8 mouse cellular contexts compared by ENCODE assay signal in genomic region chr14:79515100-79515499, GRCm38 (mm10). TPM values are rescaled to one million over a fixed set of nuclear protein-coding genes. Genes with fewer than 3 reads are reported as not detected.
A peak's percentile ranks its signal among the peaks of the same experiment; 100 is the strongest.
DNase-seq lines count a peak whose midpoint lies in the region; ATAC-seq and TF ChIP-seq lines count a peak whose summit lies in the region.
"Had no signal": no experiment of that assay in that cellular context is flagged by ENCODE, and none has a peak within 500 bp of the region (broad histone marks: within the 10 kb centered on the region; RNA-seq: fewer than 3 reads in every experiment).

No protein-coding gene starts in this region.

- H3K9ac ChIP-seq in limb, embryonic 13.5 days, result no peak overlapping the region
- no peak overlapping the region for H3K9ac ChIP-seq in forebrain, embryonic 12.5 days

- no peak for TF ChIP-seq POLR2A in bone marrow macrophage, adult 2 months (IDR thresholded peaks at IDR 0.05; ENCODE audit: borderline replicate concordance, low read depth, low read length)

- H3K4me2 ChIP-seq in limb, embryonic 13.5 days (replicated peaks), result 0 out of 2 replicates have a peak overlapping the region, but pooled peaks have one; percentile 5
- H3K4me2 ChIP-seq in forebrain, embryonic 12.5 days, result no peak overlapping the region

- H3K27ac ChIP-seq in limb, embryonic 13.5 days, result no peak overlapping the region
- no peak overlapping the region for H3K27ac ChIP-seq in limb, embryonic 10.5 days
- peak overlapping the region; percentile 91 for H3K27ac ChIP-seq in bone marrow macrophage, adult 2 months (ENCODE audit: insufficient read depth, low read depth, low read length)
- H3K27ac ChIP-seq in forebrain, embryonic 12.5 days, result no peak overlapping the region

- no peak for TF ChIP-seq CTCF in bone marrow macrophage, adult 2 months (IDR thresholded peaks at IDR 0.05; ENCODE audit: low read depth, low read length)

- no peak for DNase-seq in limb, embryonic 10.5 days (ENCODE audit: low spot score)
- DNase-seq in layer of hippocampus, postnatal 25 days (ENCODE audit: extremely low spot score in 1 of 2, low spot score in 1 of 2), result no peak
- DNase-seq: layer of hippocampus, adult 9-11 months had no signal

- no peaks in the 10 kb centered on the region for H3K9me3 ChIP-seq in limb, embryonic 13.5 days
- no peaks in the 10 kb centered on the region for H3K9me3 ChIP-seq in limb, embryonic 10.5 days (replicated peaks)
- H3K9me3 ChIP-seq in forebrain, embryonic 12.5 days, result no peaks in the 10 kb centered on the region

- H3K4me1 ChIP-seq in limb, embryonic 13.5 days, result peaks cover 23% of the 10 kb centered on the region
- peaks cover 10% of the 10 kb centered on the region for H3K4me1 ChIP-seq in limb, embryonic 10.5 days
- H3K4me1 ChIP-seq in bone marrow macrophage, adult 2 months (ENCODE audit: control insufficient read depth, insufficient read depth, low read length), result peaks cover 22% of the 10 kb centered on the region
- no peaks in the 10 kb centered on the region for H3K4me1 ChIP-seq in forebrain, embryonic 12.5 days

- no peak overlapping the region for H3K4me3 ChIP-seq in limb, embryonic 13.5 days
- no peak overlapping the region for H3K4me3 ChIP-seq in limb, embryonic 10.5 days
- H3K4me3 ChIP-seq in bone marrow macrophage, adult 2 months (ENCODE audit: insufficient read depth, low read length), result peak overlapping the region; percentile 66
- no peak overlapping the region for H3K4me3 ChIP-seq in forebrain, embryonic 12.5 days (replicated peaks)

- H3K27me3 ChIP-seq in limb, embryonic 13.5 days, result no peaks in the 10 kb centered on the region
- no peaks in the 10 kb centered on the region for H3K27me3 ChIP-seq in limb, embryonic 10.5 days (ENCODE audit: low read depth, poor library complexity, severe bottlenecking)
- no peaks in the 10 kb centered on the region for H3K27me3 ChIP-seq in forebrain, embryonic 12.5 days

- H3K36me3 ChIP-seq in limb, embryonic 13.5 days, result no peaks in the 10 kb centered on the region
- no peaks in the 10 kb centered on the region for H3K36me3 ChIP-seq in limb, embryonic 10.5 days
- H3K36me3 ChIP-seq in forebrain, embryonic 12.5 days (replicated peaks), result no peaks in the 10 kb centered on the region

- 61% methylated on average over 8 of the region's 8 CpGs for WGBS in limb, embryonic 13.5 days
- 91% methylated on average over 8 of the region's 8 CpGs for WGBS in limb, embryonic 10.5 days
- 87% methylated on average over 8 of the region's 8 CpGs for WGBS in forebrain, embryonic 12.5 days

- no peak for ATAC-seq in limb, embryonic 13.5 days (ENCODE audit: low FRiP score, low read depth)
- peak; percentile 1; the same call in 1 of the 2 replicates for ATAC-seq in granulocyte monocyte progenitor cell, adult 5-6 weeks (replicated peaks; ENCODE audit: poor library complexity, severe bottlenecking)
- peak; percentile 41; the same call in 1 of the 2 replicates for ATAC-seq in megakaryocyte-erythroid progenitor cell, adult 5-6 weeks (replicated peaks; ENCODE audit: low FRiP score, low TSS enrichment, poor library complexity, severe bottlenecking)
- no peak for ATAC-seq in forebrain, embryonic 12.5 days (ENCODE audit: low FRiP score)

RNA-seq across cellular contexts. Expression of gene Wbp4, which starts 33.8 kb away (rescaled TPM):
- 48.5 and 49.5 TPM in 2 replicates for polyA plus RNA-seq in limb, embryonic 13.5 days (2015; fragmentation: Nextera tagmentation; extraction: Ambion mirVana)
- 39.2 and 41.0 TPM in 2 replicates for polyA plus RNA-seq in limb, embryonic 10.5 days (2016; fragmentation: Nextera tagmentation; extraction: Ambion mirVana)
- 41.3 and 55.2 TPM in 2 replicates for polyA plus RNA-seq in bone marrow macrophage, adult 2 months (2012; ENCODE audit: insufficient read depth, insufficient read length, missing spikeins)
- 15.3 and 28.1 TPM in 2 replicates for total RNA-seq in granulocyte monocyte progenitor cell, adult 5-6 weeks (2014; fragmentation: Nextera tagmentation)
- total RNA-seq in granulocyte monocyte progenitor cell, adult 5-6 weeks (2017), result 70.8 and 75.0 TPM in 2 replicates
- 26.9 and 33.8 TPM in 2 replicates for total RNA-seq in megakaryocyte-erythroid progenitor cell, adult 5-6 weeks (2014; fragmentation: Nextera tagmentation)
- total RNA-seq in megakaryocyte-erythroid progenitor cell, adult 5-6 weeks (2017), result 57.3 and 94.9 TPM in 2 replicates
- polyA plus RNA-seq in forebrain, embryonic 12.5 days (2016; fragmentation: Nextera tagmentation; extraction: Ambion mirVana), result 55.9 and 56.7 TPM in 2 replicates
- total RNA-seq in layer of hippocampus, postnatal 25 days (2021), result 10 to 100 TPM; 46.6 to 53.0 TPM

RNA-seq across cellular contexts. Expression of gene Elf1, which starts 34.1 kb away (rescaled TPM):
- polyA plus RNA-seq in limb, embryonic 13.5 days (2015; fragmentation: Nextera tagmentation; extraction: Ambion mirVana), result 9.2 and 9.9 TPM in 2 replicates
- 3.6 and 5.8 TPM in 2 replicates for polyA plus RNA-seq in limb, embryonic 10.5 days (2016; fragmentation: Nextera tagmentation; extraction: Ambion mirVana)
- polyA plus RNA-seq in bone marrow macrophage, adult 2 months (2012; ENCODE audit: insufficient read depth, insufficient read length, missing spikeins), result 69.9 and 74.0 TPM in 2 replicates
- total RNA-seq in granulocyte monocyte progenitor cell, adult 5-6 weeks (2014; fragmentation: Nextera tagmentation), result 92.6 and 98.6 TPM in 2 replicates
- total RNA-seq in granulocyte monocyte progenitor cell, adult 5-6 weeks (2017), result 178 and 188 TPM in 2 replicates
- 51.9 and 58.5 TPM in 2 replicates for total RNA-seq in megakaryocyte-erythroid progenitor cell, adult 5-6 weeks (2014; fragmentation: Nextera tagmentation)
- total RNA-seq in megakaryocyte-erythroid progenitor cell, adult 5-6 weeks (2017), result 111 and 178 TPM in 2 replicates
- polyA plus RNA-seq in forebrain, embryonic 12.5 days (2016; fragmentation: Nextera tagmentation; extraction: Ambion mirVana), result 5.7 and 6.2 TPM in 2 replicates
- total RNA-seq in layer of hippocampus, postnatal 25 days (2021), result 1 to 10 TPM; 4.8 to 5.7 TPM

Comparison
In these comparisons a context has a peak if more than half of its experiments do, and no peak if none do; other contexts are left out.
1. ATAC-seq: peak in granulocyte monocyte progenitor cell, adult 5-6 weeks (single experiment) and megakaryocyte-erythroid progenitor cell, adult 5-6 weeks (single experiment); none in limb, embryonic 13.5 days (single experiment) and forebrain, embryonic 12.5 days (single experiment).